Mouse (Mus musculus) gastrocnemius, postnatal 10 days (tissue): ENCODE results near the gene Il1f10. TPM values are rescaled to one million over a fixed set of nuclear protein-coding genes. Genes with fewer than 3 reads are reported as not detected.
A peak's percentile ranks its signal among the peaks of the same experiment; 100 is the strongest.

Experiments
- DNase-seq: peaks from one replicate; pipeline ENCODE4 v3.0.0; 2021; ENCODE audit warnings: mixed read lengths
- long read RNA-seq, 2 experiments: library from polyadenylated mRNA; stranded (forward); transcript quantifications; one replicate each; pipeline ENCODE4 v2.0.0; 2021
- total RNA-seq, 2 experiments: library from RNA; stranded (reverse); gene quantifications; 2 replicates each; pipeline ENCODE4 v1.2.3; 2021

The Il1f10 gene
- not detected for total RNA-seq
- long read RNA-seq, experiment 1: 0 reads
- long read RNA-seq, experiment 2: 0 reads

DNA sequence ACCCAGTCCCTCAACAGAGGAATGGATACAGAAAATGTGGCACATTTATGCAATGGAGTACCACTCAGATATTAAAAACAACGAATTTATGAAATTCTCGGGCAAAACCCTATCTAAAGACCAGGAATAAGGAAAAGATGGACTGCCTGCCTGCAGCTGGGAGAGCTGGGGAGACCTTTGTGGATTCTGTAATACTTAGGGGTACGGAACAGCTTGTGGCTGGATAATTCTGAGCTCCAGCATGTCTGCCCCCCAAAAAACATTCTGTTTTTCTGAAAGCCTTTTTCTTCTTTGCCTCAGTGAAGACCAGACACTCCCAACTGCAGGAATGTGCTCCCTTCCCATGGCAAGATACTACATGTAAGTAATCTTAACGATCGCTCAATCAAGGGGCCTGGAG, at the start of gene Il1f10:
Gene Il1f10, plus strand, starts transcription at position 301 of the 400 bp plus-strand sequence.
- no peak for DNase-seq

DNA sequence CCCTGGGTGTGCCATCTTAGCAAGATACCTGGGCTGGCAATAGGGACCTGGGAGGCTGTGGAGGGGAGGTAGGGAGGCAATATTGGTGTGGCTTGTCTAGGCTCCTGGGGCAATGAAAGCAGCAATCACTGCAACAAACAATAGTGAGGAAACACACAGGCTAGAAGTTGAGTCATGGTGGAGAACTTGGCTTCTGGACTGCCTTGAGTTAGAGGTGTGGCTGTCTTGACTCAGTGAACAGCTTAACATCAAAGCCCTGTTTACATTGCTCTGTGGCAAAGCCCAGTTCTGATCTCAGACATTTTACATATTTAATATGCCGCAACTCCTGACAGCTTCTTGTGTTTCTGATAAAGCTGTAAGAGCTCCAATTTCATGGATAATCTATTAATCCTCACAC, 23.5 kb upstream of the Il1f10 start:
- DNase-seq: no peak

DNA sequence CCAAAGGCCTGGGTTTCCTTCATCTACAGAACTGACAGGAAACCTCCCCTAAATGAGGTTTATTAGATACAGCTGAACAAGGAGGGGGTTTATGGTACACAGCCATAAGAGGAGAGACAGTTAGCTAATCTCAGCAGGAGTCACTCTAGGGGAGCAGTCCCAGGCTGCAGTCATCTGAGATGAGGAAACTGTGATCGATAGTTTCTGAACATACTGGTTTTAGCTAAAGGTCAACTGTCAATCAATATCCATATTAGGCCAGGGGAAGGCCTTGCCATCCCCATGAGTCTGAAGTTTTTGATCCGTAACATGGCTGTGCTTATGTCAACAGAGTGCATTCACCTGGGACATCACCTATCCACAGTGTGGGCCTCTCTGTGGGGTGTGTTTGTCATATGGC, 17.4 kb upstream of the Il1f10 start:
- no peak for DNase-seq

DNA sequence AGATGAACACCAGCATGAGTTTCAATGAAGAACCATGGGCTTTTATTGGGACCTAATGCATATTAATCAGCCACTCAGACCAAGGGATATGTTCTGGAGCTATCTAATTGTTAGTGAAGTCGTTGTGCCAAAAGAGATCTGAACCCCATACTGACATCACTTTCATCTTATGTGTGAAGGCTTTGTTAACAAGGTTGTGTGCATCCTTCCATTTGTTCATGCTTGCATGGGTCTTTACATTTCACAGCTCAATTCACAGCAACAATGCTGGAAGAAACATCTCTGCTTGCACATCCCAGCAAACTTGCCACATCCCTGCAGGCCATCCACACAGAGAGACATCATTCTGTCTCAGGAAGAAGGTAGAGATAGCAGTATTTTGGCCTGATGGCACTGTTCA, 15.8 kb upstream of the Il1f10 start:
- DNase-seq: no peak

DNA sequence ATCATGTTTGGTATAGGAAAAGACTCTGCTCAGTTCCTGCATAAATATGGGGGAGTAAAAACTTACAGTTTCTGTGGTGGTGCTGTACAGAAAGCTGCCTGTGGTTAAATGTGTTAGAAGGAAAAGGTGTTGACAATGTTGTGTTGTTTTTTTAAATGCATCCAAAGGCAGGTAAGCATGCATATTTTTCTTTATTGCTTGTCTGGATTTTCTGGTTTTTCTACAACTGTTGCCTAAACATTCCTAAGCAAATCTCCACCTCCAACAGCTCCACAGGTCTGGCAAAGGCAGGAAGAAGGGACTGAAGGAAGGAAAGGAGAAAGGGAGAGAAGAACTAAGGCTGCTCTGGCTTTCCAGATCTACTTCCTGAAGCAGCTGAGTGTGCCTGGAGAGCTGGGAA, 14.3 kb upstream of the Il1f10 start, which contains the start of gene Il1f5:
Gene Il1f5, plus strand, starts transcription at position 301 of the 400 bp plus-strand sequence.
- DNase-seq: no peak

DNA sequence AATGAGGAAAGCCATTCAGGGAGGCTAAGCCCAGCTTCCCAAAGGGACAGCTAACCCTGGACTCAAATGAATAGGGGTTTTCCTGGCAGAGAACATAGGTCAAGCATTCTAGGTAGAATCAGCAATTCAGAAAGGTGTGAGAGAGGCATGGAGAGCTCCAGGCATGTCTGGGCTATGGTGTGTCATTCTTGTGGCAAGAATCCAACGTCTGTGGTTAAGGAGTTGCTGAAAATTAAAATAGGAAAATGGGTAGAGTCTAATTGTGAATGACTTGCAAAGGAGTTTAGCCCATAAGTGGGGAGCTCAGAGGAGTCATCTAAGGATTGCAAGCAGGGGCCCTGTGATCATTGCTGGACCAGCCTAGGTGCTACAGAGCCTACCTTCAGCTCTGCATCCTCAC, 3.6 kb downstream of the Il1f10 start:
- DNase-seq: no peak

DNA sequence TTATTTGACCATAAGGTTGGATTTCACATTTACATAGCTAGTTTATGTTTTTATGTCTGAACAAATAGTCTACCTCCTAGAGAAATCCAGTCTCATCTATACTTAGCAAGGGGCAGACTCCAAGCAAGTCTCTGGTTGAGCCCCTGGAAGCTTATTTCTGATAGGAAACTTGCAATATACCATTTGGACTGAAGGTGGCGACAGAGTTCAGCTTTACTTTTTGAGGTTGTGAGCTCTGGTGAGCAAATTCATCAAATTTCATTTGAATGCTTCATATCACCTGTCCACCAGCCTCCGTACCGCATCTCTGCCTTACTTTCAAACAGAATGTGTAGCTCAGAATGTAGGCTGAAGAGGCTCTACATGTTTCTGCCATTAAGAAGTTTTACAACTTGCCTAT, 5.8 kb downstream of the Il1f10 start:
- peak; percentile 20 for DNase-seq

DNA sequence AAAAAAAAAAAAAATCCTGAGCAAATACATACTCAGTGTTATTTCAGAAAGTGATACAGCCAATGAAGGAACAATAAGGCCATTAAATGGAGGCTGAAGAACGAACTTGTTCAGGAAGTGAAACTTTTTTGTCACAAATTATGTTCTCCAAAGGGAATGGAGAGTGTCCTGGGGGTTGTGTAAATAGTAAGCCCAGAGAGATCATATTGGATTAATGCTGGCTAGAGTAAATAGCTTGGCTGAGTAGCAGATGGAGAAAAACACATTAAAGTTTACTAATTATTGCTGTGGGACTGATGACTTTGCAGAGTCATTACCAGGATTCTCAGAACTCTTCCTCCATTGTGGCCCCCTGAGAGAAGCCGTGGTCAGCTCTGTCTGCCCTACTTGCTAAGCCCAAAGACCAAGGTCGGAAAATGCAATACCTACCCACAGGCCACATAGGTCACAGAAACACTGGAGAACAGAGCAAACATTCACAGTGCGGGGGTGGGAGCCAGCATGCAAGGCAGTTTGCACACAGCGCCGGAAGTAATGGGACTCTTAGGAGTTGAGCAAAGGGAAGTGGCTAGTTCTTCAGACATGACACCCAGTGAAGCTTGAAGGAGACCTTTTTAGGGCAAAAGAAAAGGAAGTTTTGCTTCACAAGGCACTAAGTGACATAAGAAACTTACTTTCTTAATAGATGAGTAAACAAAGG, 20.5 kb downstream of the Il1f10 start:
- no peak for DNase-seq

DNA sequence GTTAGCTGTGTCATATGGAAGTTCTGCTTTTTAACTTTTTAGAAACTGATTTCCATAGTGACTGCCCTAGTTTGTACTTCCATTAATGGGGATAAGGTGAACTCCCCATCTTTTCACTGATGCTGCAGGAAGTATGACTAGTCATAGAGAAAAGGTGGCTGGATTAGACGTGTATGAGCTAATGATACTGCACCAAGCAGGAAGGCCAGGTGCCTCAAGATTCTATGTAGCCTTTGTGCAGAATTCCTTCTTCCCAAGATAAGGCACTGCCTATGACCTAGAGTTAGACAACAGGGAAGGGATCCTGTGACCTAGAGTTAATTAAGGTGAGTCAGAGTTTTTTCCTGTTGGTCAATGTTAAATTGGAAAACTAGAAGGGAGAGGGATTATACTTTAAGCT, 25.9 kb downstream of the Il1f10 start:
- no peak for DNase-seq

DNA sequence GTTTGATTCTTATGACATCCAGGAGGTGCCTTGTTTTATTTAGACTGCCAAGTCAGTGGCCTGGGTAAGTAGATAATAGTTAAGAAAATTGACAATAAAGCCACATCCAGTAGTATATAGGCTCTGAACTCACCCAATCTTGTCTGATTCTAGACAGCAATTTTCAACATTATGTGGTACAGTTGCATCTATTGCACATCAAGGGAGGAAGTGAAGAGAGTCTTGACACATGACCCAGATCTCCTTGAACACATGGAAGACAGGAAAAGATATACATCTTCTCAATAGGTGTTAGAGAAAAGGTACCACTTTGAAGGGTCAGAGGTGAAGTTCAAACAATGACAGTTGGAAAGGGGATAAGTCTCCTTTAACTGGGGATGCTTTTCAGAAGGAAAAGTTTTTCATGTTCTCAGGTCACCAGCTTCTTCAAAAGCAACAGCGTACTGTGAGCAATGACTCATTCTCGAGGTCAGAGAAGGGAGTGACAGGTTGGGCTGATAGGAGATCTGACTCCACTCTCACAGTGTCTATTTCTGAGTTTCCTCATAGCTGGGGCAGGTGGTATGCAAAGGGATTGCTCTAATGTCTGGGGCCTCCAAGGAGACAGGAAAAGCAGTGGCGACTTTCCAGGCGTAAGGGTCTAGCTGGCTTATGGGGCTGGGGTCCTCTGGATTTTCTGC, 27.1 kb downstream of the Il1f10 start:
- DNase-seq: no peak

DNA sequence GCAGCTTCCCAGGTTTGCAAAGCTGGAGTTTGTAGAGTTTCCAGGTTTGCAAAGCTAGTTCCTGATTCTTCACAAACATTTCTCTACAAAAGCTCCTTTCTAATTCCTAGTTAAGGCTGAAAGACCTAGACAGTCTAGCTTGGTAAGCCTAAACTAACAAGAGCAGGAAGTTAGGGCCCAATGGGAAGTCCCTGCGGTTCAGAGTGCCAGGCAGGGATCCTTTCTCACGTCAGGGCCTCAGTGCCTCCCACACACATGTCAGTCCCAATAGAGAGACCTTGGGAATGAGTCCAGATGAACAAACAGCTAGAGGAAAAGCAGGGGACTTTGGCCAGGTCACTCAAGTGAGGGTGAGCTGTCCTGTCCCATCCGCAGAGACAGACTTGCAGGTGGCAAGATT, 44.3 kb downstream of the Il1f10 start:
- DNase-seq: no peak

DNA sequence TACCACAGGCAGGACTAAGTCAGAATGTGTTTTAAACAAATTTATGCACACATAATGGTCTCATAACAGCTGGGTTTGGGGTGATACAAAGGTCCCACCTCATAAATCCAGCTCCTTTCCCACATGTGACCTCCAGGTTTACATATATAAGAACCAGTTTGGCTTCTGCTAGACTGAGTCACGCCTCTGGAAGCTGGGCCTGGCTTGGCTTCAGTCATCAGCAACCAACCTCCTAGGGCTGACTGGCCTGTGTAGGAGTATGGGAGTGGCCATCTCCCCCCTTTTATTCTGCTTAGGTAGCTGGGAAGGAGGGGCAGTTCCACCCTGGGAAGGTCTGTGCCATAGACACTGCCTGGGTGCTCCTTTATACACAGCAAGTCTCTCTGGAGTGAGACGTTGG, 45.5 kb downstream of the Il1f10 start, which contains the start of gene Il1rn:
Gene Il1rn, plus strand, starts transcription at position 309 of the 400 bp plus-strand sequence.
- no peak for DNase-seq

DNA sequence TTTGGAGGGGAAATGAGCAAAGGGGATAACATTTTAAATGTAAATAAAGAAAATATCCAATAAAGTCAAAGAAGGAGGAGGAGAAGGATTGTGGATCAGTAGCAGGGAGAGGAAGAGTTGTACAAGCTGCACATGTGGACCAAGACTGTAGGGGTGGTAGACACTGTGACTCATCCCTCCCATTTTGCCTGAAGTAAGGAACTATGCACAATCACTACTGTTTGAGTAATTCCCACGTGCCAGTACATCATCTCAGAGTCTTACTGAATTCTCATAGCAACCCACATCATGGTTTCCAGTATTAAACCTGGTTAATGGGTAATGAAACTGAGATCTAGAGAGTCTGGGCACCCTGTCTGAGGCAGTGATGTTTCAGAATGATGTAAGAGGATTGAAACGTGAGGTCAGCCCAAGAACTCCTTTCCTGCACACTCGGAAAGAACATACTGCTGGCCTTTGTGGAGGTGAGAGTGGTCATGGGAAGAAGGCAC, 50.4 kb downstream of the Il1f10 start:
- DNase-seq: no peak

Other genes with a start within 250 kb of the Il1f10 start
- 1 to 10 TPM; 2.8 to 2.9 TPM for gene Hnmt, start 241.8 kb upstream of the Il1f10 start, total RNA-seq
- gene Tbpl2, start 194.6 kb upstream of the Il1f10 start, total RNA-seq: not detected
- gene Il1f8, start 138.0 kb upstream of the Il1f10 start, total RNA-seq: not detected
- gene Il1f9, start 104.7 kb upstream of the Il1f10 start, total RNA-seq: not detected
- gene Il1f6, start 75.8 kb upstream of the Il1f10 start, total RNA-seq: not detected
- gene Il1f5, start 14.2 kb upstream of the Il1f10 start, total RNA-seq: not detected
- under 1 TPM in 1 of 2 experiments, not detected in 1; 0.43 TPM for gene Il1rn, start 45.7 kb downstream of the Il1f10 start, total RNA-seq
- 1 to 10 TPM in 1 of 2 experiments, under 1 TPM in 1; 0.75 to 1.7 TPM for gene Psd4, start 76.4 kb downstream of the Il1f10 start, total RNA-seq
- not detected for gene Pax8, start 184.4 kb downstream of the Il1f10 start, total RNA-seq